ENCODE assay signal across 1 mouse cellular context in the genomic region with DNA sequence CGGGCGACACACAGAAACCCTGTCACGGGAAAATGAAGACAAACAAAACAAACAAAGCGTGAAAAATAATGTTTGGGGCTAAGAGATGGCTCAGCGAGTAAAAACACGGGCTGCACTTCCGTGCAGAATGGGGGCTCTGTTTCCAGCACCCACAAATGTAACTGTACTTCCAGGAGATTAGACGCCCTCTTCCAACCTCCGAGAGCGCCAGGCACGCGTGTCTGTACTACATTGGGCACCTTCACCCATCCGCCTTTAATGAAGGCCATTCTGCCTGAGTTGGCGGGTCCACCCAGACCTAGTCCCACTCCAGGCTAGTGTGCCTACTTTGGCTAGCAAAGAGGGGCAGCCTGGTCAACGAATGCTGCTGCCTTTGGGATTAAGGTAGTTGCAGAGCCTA.
TF ChIP-seq lines count a peak whose summit lies in the region.

No protein-coding gene starts in this region.

TF ChIP-seq in MEL, 35 proteins besides CTCF, POLR2A, EP300 and RAD21 (continued from another document):
- no peak for TF ChIP-seq ZMIZ1 (IDR thresholded peaks at IDR 0.05; ENCODE audit: low read depth, low read length)
- no peak for TF ChIP-seq NRF1 (IDR thresholded peaks at IDR 0.05; ENCODE audit: insufficient read depth, low read depth, low read length, poor library complexity, severe bottlenecking)
- no peak for TF ChIP-seq POLR2AphosphoS2 (IDR thresholded peaks at IDR 0.05; ENCODE audit: low read length)
- no peak for TF ChIP-seq CHD1 (IDR thresholded peaks at IDR 0.05; ENCODE audit: low read depth, low read length)
- TF ChIP-seq MYB (IDR thresholded peaks at IDR 0.05; ENCODE audit: low read depth, low read length) = no peak
- no peak for TF ChIP-seq GATA1 (IDR thresholded peaks at IDR 0.05; ENCODE audit: low read depth, low read length)
- TF ChIP-seq MAX (IDR thresholded peaks at IDR 0.05; ENCODE audit: low read length) = no peak
- TF ChIP-seq BHLHE40 (IDR thresholded peaks at IDR 0.05; ENCODE audit: borderline replicate concordance, low read depth, low read length) = no peak
- TF ChIP-seq E2F4 (IDR thresholded peaks at IDR 0.05; ENCODE audit: borderline replicate concordance, low read depth, low read length) = no peak
- TF ChIP-seq ZKSCAN1 (IDR thresholded peaks at IDR 0.05; ENCODE audit: low read depth, low read length) = no peak
